Mouse (Mus musculus): Measurements from ENCODE around the gene Garnl3. TPM values are rescaled to one million over a fixed set of nuclear protein-coding genes. Genes with fewer than 3 reads are reported as not detected.

Garnl3 gene
- polyA plus RNA-seq, 1 experiment, result 0.21 TPM

- no peak for TF ChIP-seq GATA1 (IDR thresholded peaks at IDR 0.05; ENCODE audit: low read length)
These were observed 33.2 kb upstream of the Garnl3 start for GRCm38 (mm10) chr2:33164646-33165045.

GRCm38 (mm10) chr2:33162126-33162525, 30.7 kb upstream of the Garnl3 start:
- no peak for TF ChIP-seq GATA1 (IDR thresholded peaks at IDR 0.05; ENCODE audit: low read length)

- TF ChIP-seq GATA1 (IDR thresholded peaks at IDR 0.05; ENCODE audit: low read length), result no peak
These were observed 29.0 kb upstream of the Garnl3 start for GRCm38 (mm10) chr2:33160326-33160973.

GRCm38 (mm10) chr2:33159593-33159992, 28.1 kb upstream of the Garnl3 start:
- no peak for TF ChIP-seq GATA1 (IDR thresholded peaks at IDR 0.05; ENCODE audit: low read length)

GRCm38 (mm10) chr2:33158895-33159294, 27.4 kb upstream of the Garnl3 start:
- TF ChIP-seq GATA1 (IDR thresholded peaks at IDR 0.05; ENCODE audit: low read length), result no peak

- TF ChIP-seq GATA1 (IDR thresholded peaks at IDR 0.05; ENCODE audit: low read length), result no peak
These were observed 24.9 kb upstream of the Garnl3 start for GRCm38 (mm10) chr2:33156283-33156781.

GRCm38 (mm10) chr2:33154751-33155372, 23.4 kb upstream of the Garnl3 start:
- TF ChIP-seq GATA1 (IDR thresholded peaks at IDR 0.05; ENCODE audit: low read length), result no peak

- TF ChIP-seq GATA1 (IDR thresholded peaks at IDR 0.05; ENCODE audit: low read length), result no peak
These were observed 15.5 kb upstream of the Garnl3 start for GRCm38 (mm10) chr2:33146994-33147393.

- no peak for TF ChIP-seq GATA1 (IDR thresholded peaks at IDR 0.05; ENCODE audit: low read length)
These were observed 11.8 kb upstream of the Garnl3 start for GRCm38 (mm10) chr2:33143292-33143691.

- no peak for TF ChIP-seq GATA1 (IDR thresholded peaks at IDR 0.05; ENCODE audit: low read length)
These were observed 7.0 kb upstream of the Garnl3 start for GRCm38 (mm10) chr2:33138491-33138890.

GRCm38 (mm10) chr2:33137731-33138130, 6.3 kb upstream of the Garnl3 start:
- no peak for TF ChIP-seq GATA1 (IDR thresholded peaks at IDR 0.05; ENCODE audit: low read length)

- no peak for TF ChIP-seq GATA1 (IDR thresholded peaks at IDR 0.05; ENCODE audit: low read length)
These were observed 5.8 kb upstream of the Garnl3 start for GRCm38 (mm10) chr2:33137244-33137643.

GRCm38 (mm10) chr2:33136366-33136765, 4.9 kb upstream of the Garnl3 start:
- TF ChIP-seq GATA1 (IDR thresholded peaks at IDR 0.05; ENCODE audit: low read length), result no peak

GRCm38 (mm10) chr2:33134766-33135490, 3.5 kb upstream of the Garnl3 start:
- no peak for TF ChIP-seq GATA1 (IDR thresholded peaks at IDR 0.05; ENCODE audit: low read length)

- no peak for TF ChIP-seq GATA1 (IDR thresholded peaks at IDR 0.05; ENCODE audit: low read length)
These were observed 852 bp upstream of the Garnl3 start for GRCm38 (mm10) chr2:33132306-33132705.
